Mouse (Mus musculus): ENCODE results near the gene Atp6v0e.

GRCm38 (mm10) chr17:26743294-26743693 is 80.3 kb downstream of the Atp6v0e start:
- no peak for TF ChIP-seq CTCF (IDR thresholded peaks at IDR 0.05)
- no peak for TF ChIP-seq POLR2A (IDR thresholded peaks at IDR 0.05; ENCODE audit: insufficient read depth, low read depth, low read length)
- TF ChIP-seq EP300 (IDR thresholded peaks at IDR 0.05; ENCODE audit: insufficient read depth, low read depth, low read length), result no peak
